Mouse (Mus musculus) ES-E14 (cell line): Measurements from ENCODE around the gene Lclat1.

Source experiments
- CHD2 ChIP-seq: IDR thresholded peaks from 2 replicates; pipeline ENCODE4 v1.6.1; 2014; ENCODE audit warnings: mild to moderate bottlenecking, low read depth, low read length, inconsistent platforms
- HCFC1 ChIP-seq: IDR thresholded peaks from 2 replicates; pipeline ENCODE4 v1.6.1; 2012; ENCODE audit warnings: low read length, inconsistent platforms, borderline replicate concordance; ENCODE audit not compliant: insufficient read depth
- MAFK ChIP-seq: IDR thresholded peaks from 2 replicates; pipeline ENCODE4 v1.6.1; 2014; ENCODE audit warnings: mild to moderate bottlenecking, low read depth, low read length, inconsistent platforms; ENCODE audit not compliant: insufficient read depth
- ZC3H11A ChIP-seq: IDR thresholded peaks from 2 replicates; pipeline ENCODE4 v1.6.1; 2012; ENCODE audit warnings: low read depth, mild to moderate bottlenecking, inconsistent platforms, low read length, borderline replicate concordance
- ZNF384 ChIP-seq: IDR thresholded peaks from 2 replicates; pipeline ENCODE4 v1.6.1; 2012; ENCODE audit warnings: low read depth, low read length, inconsistent platforms

DNA sequence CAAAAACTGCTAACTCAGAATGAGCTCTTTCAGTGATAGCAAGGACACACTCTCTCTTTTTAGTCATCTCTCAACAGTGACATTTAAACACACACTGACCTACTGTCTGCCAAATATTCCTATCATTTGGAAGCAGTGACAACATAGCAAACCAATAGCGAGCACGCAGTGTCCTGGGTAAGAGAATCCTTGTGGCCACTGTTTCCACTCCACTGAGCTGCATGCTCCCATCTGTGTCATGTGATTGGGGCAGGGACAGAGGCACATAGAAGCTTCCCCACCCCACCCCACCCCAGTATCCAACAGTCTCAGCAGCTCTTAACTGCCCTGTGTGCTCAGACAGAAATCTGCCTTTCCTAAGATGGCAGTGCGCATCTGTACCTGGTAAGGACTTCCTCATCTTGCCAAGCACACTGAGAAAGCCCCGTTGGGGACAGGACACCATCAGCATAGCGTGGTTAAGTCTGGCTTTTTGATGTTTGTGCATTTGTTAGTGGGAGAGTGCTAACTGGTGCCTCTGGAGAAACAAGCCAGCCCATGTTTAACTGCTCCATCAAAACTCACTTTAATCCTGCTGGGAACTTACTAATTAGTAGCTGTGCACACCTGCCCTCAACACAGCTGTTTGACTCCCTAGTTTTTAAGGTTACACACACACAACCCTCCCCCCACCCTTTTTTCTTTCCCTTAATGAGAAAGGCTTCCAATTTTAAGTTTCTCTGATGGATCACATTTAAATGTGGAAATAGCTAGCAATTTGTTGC is 133.5 kb downstream of the Lclat1 start:
- TF ChIP-seq MAFK = no peak
- TF ChIP-seq HCFC1 = no peak
- TF ChIP-seq CHD2 = no peak
- no peak for TF ChIP-seq ZNF384
- TF ChIP-seq ZC3H11A = no peak
